Mouse (Mus musculus): ENCODE data around the gene Olfr491. TPM values are rescaled to one million over a fixed set of nuclear protein-coding genes. Genes with fewer than 3 reads are reported as not detected.

Olfr491 gene
- polyA plus RNA-seq (2015; fragmentation: Nextera tagmentation; extraction: Ambion mirVana): 0.12 TPM in 1 of 2 replicates, not detected in the other

DNA sequence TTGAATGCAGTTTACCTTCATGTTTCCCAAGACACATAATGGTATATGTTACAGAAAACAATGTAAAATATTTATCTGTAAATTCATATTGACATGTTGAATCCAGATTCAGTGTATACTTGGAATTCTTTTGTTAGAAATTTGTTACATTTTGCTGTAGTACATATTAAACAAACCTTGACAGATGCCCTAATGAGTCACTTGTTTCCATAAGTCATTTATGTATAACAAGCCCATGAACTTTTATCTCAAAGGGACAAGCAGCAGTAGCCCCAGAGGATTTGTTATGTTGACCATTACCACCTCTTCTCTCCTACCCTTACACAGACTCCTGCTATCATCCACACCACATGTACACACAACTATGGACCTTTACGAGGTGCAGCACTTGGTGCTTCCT, at the start of gene Olfr491:
Gene Olfr491 (plus strand): TSS at position 301 of the 400 bp plus-strand sequence.
- 83% methylated on average over 1 of the region's 1 CpGs for WGBS
- no peak within 1 kb of the TSS for H3K4me3 ChIP-seq (replicated peaks)

DNA sequence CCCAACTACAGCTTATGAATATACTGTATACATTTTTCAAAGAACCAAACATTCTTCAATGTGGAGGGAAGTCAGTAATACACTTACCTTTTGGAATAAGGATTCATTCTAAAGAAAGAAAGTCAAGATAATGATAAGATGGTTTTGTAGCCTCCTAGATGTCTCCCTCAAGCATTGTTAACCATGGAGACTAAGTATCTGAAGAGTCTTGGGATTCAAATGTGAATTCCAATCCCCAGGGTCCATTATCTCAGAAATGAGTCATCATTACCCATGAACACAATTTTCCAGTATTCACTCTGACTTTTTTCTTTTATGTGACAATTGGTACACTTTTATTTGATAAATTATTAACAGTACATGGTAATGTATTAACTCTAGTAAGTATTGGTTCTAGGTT, 24.4 kb upstream of the Olfr491 start, which contains the start of gene Olfr490:
Gene Olfr490 (minus strand): TSS at position 101 of the 400 bp plus-strand sequence.
- Histone ChIP-seq H3K27me3 (no peaks in the 10 kb centered on the region), H3K9me3 (replicated peaks) (no peaks in the 10 kb centered on the region), H3K4me2 (replicated peaks) (no peak within 1 kb of the TSS), H3K9ac (no peak within 1 kb of the TSS), H3K4me3 (replicated peaks) (no peak within 1 kb of the TSS), H3K36me3 (no peaks in the 10 kb centered on the region), H3K27ac (replicated peaks) (no peak within 1 kb of the TSS), H3K4me1 (no peaks in the 10 kb centered on the region)
- no peak for ATAC-seq (ENCODE audit: insufficient number of reproducible peaks, low FRiP score, low TSS enrichment, low read depth)

More for the DNA sequence above, at the start of gene Olfr491:
- Histone ChIP-seq H3K4me1 (no peaks in the 10 kb centered on the region), H3K4me2 (replicated peaks) (no peak within 1 kb of the TSS), H3K36me3 (no peaks in the 10 kb centered on the region), H3K27ac (replicated peaks) (no peak within 1 kb of the TSS), H3K9me3 (replicated peaks) (no peaks in the 10 kb centered on the region), H3K9ac (no peak within 1 kb of the TSS), H3K27me3 (no peaks in the 10 kb centered on the region)
- no peak for ATAC-seq (ENCODE audit: insufficient number of reproducible peaks, low FRiP score, low TSS enrichment, low read depth)

DNA sequence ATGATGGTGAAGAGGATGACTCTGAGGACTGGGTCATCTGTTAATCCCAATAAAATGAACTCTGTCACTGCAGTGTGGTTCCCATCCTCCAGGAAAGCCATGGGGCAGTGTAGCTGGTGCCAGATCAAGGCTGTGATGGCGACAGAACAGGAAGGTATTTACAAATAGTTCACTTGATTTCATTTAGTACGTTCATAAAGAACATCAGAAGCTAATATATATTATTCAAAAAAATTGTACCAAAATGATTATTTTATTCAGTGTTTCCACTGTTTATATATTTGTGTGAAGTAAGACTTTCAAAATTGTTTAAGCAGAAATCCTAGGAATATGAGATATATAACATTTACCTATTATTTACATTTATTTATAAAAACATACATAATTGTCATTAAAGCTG, 10.3 kb downstream of the Olfr491 start, which contains the start of gene Olfr492:
Gene Olfr492 (minus strand): TSS at position 101 of the 400 bp plus-strand sequence.
- ATAC-seq (ENCODE audit: insufficient number of reproducible peaks, low FRiP score, low TSS enrichment, low read depth): no peak

DNA sequence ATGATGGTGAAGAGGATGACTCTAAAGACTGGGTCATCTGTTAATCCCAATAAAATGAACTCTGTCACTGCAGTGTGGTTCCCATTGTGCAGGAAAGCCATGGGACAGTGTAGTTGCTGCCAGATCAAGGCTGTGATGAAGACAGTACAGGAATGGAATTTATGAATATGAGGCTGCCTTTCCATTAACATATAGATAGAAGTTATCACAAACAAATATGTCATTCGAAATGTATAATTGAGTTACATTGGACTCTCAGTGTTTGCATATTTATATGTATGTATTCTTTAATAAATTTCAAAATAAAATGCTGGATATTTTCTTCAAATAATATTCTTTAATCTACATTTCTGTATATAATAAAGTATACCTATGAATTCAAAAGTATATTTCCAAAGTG, 33.6 kb downstream of the Olfr491 start, which contains the start of gene Olfr493:
Gene Olfr493 (minus strand): TSS at position 101 of the 400 bp plus-strand sequence.
- ATAC-seq (ENCODE audit: insufficient number of reproducible peaks, low FRiP score, low TSS enrichment, low read depth): no peak
- no peaks in the 10 kb centered on the region for H3K4me1 ChIP-seq
- no peak within 1 kb of the TSS for H3K27ac ChIP-seq (replicated peaks)
- H3K9me3 ChIP-seq (replicated peaks): no peaks in the 10 kb centered on the region
- no peak within 1 kb of the TSS for H3K9ac ChIP-seq
- H3K4me3 ChIP-seq (replicated peaks): no peak within 1 kb of the TSS
- H3K27me3 ChIP-seq: no peaks in the 10 kb centered on the region
- H3K36me3 ChIP-seq: no peaks in the 10 kb centered on the region
- H3K4me2 ChIP-seq (replicated peaks): no peak within 1 kb of the TSS
- WGBS: 60% methylated on average over 1 of the region's 1 CpGs

More for the DNA sequence above, 10.3 kb downstream of the Olfr491 start, which contains the start of gene Olfr492:
- no peaks in the 10 kb centered on the region for H3K4me1 ChIP-seq
- H3K27ac ChIP-seq (replicated peaks): no peak within 1 kb of the TSS
- WGBS: 78% methylated on average over 2 of the region's 2 CpGs
- no peaks in the 10 kb centered on the region for H3K9me3 ChIP-seq (replicated peaks)
- no peak within 1 kb of the TSS for H3K4me2 ChIP-seq (replicated peaks)
- H3K9ac ChIP-seq: no peak within 1 kb of the TSS
- H3K4me3 ChIP-seq (replicated peaks): no peak within 1 kb of the TSS
- no peaks in the 10 kb centered on the region for H3K36me3 ChIP-seq
- no peaks in the 10 kb centered on the region for H3K27me3 ChIP-seq

DNA sequence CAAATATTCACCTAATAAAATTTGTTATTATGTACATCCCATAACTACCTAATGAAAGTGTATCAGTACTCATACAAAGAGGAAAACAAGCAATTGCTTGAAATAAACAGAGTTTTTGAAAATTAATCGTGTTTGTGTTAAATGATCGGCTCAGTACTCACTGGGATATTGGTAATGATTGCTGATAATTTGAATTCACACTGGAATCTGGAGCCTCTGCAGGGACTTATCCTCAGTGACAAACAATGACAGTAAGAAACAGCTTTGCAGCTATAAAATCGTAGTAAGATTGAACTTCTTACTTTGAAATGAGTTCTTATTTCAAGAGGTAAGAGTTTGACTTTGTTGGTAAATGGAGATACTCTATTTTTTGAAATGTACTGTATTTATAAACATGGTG, 51.8 kb downstream of the Olfr491 start, which contains the start of gene Olfr494:
Gene Olfr494 (plus strand): TSS at position 301 of the 400 bp plus-strand sequence.
- Histone ChIP-seq H3K27ac (replicated peaks) (no peak within 1 kb of the TSS), H3K9ac (no peak within 1 kb of the TSS), H3K9me3 (replicated peaks) (no peaks in the 10 kb centered on the region), H3K4me3 (replicated peaks) (no peak within 1 kb of the TSS), H3K27me3 (no peaks in the 10 kb centered on the region), H3K4me2 (replicated peaks) (no peak within 1 kb of the TSS), H3K36me3 (no peaks in the 10 kb centered on the region), H3K4me1 (no peaks in the 10 kb centered on the region)
- WGBS: 77% methylated on average over 3 of the region's 3 CpGs
- no peak for ATAC-seq (ENCODE audit: insufficient number of reproducible peaks, low FRiP score, low TSS enrichment, low read depth)

Other genes starting within 250 kb of the Olfr491 start
- not detected in 2 replicates for gene Olfr480, start 246.1 kb upstream of the Olfr491 start, polyA plus RNA-seq (2015; fragmentation: Nextera tagmentation; extraction: Ambion mirVana)
- 0.59 and 0.88 TPM in 2 replicates for gene Olfr481, start 233.6 kb upstream of the Olfr491 start, polyA plus RNA-seq (2015; fragmentation: Nextera tagmentation; extraction: Ambion mirVana)
- 0.12 TPM in 1 of 2 replicates, not detected in the other for gene Olfr482, start 215.9 kb upstream of the Olfr491 start, polyA plus RNA-seq (2015; fragmentation: Nextera tagmentation; extraction: Ambion mirVana)
- 0.11 TPM in 1 of 2 replicates, not detected in the other for gene Olfr483, start 212.6 kb upstream of the Olfr491 start, polyA plus RNA-seq (2015; fragmentation: Nextera tagmentation; extraction: Ambion mirVana)
- gene Olfr484, start 186.0 kb upstream of the Olfr491 start, polyA plus RNA-seq (2015; fragmentation: Nextera tagmentation; extraction: Ambion mirVana): 0.15 TPM in 1 of 2 replicates, not detected in the other
- 0.30 and 0.69 TPM in 2 replicates for gene Olfr485, start 153.6 kb upstream of the Olfr491 start, polyA plus RNA-seq (2015; fragmentation: Nextera tagmentation; extraction: Ambion mirVana)
- not detected in 2 replicates for gene Olfr486, start 140.7 kb upstream of the Olfr491 start, polyA plus RNA-seq (2015; fragmentation: Nextera tagmentation; extraction: Ambion mirVana)
- 0.29 TPM in 1 of 2 replicates, not detected in the other for gene Olfr487, start 98.8 kb upstream of the Olfr491 start, polyA plus RNA-seq (2015; fragmentation: Nextera tagmentation; extraction: Ambion mirVana)
- 0.04 and 0.24 TPM in 2 replicates for gene Olfr488, start 55.1 kb upstream of the Olfr491 start, polyA plus RNA-seq (2015; fragmentation: Nextera tagmentation; extraction: Ambion mirVana)
- gene Olfr490, start 24.5 kb upstream of the Olfr491 start, polyA plus RNA-seq (2015; fragmentation: Nextera tagmentation; extraction: Ambion mirVana): not detected in 2 replicates
- 0.17 TPM in 1 of 2 replicates, not detected in the other for gene Olfr492, start 10.2 kb downstream of the Olfr491 start, polyA plus RNA-seq (2015; fragmentation: Nextera tagmentation; extraction: Ambion mirVana)
- not detected in 2 replicates for gene Olfr493, start 33.5 kb downstream of the Olfr491 start, polyA plus RNA-seq (2015; fragmentation: Nextera tagmentation; extraction: Ambion mirVana)
- 0.23 TPM in 1 of 2 replicates, not detected in the other for gene Olfr494, start 51.9 kb downstream of the Olfr491 start, polyA plus RNA-seq (2015; fragmentation: Nextera tagmentation; extraction: Ambion mirVana)
- gene Olfr495, start 79.7 kb downstream of the Olfr491 start, polyA plus RNA-seq (2015; fragmentation: Nextera tagmentation; extraction: Ambion mirVana): 0.14 TPM in 1 of 2 replicates, not detected in the other
- gene Olfr497, start 107.0 kb downstream of the Olfr491 start, polyA plus RNA-seq (2015; fragmentation: Nextera tagmentation; extraction: Ambion mirVana): not detected in 2 replicates
- 0.09 and 0.13 TPM in 2 replicates for gene Olfr498, start 151.9 kb downstream of the Olfr491 start, polyA plus RNA-seq (2015; fragmentation: Nextera tagmentation; extraction: Ambion mirVana)
- gene Olfr502, start 211.6 kb downstream of the Olfr491 start, polyA plus RNA-seq (2015; fragmentation: Nextera tagmentation; extraction: Ambion mirVana): not detected in 2 replicates
- not detected in 2 replicates for gene Olfr503, start 231.1 kb downstream of the Olfr491 start, polyA plus RNA-seq (2015; fragmentation: Nextera tagmentation; extraction: Ambion mirVana)

Data from embryonic facial prominence, embryonic 15.5 days (tissue).